Mouse (Mus musculus) embryonic facial prominence, embryonic 10.5 days (tissue): ENCODE measurements at regions not wholly inside any gene's neighbourhood (a gene's known extent, or its start where the extent isn't known, plus 50 kb on each side); places are given as distances from the start of the nearest gene placed in this dataset.
A peak's percentile ranks its signal among the peaks of the same experiment; 100 is the strongest.

Experiments
- DNase-seq: peaks from one replicate; pipeline ENCODE4 v3.0.0-alpha.2; 2017; ENCODE audit warnings: low spot score
- H3K27ac ChIP-seq: fragments of 300-500 bp; sonication (generic); replicated peaks from 2 replicates; pipeline ENCODE4 v1.5.1; 2016; ENCODE audit warnings: mild to moderate bottlenecking
- H3K27me3 ChIP-seq: fragments of 300-500 bp; sonication (generic); replicated peaks from 2 replicates; pipeline ENCODE4 v1.6.1; 2016; ENCODE audit warnings: low read depth, mild to moderate bottlenecking; ENCODE audit not compliant: poor library complexity, severe bottlenecking
- H3K36me3 ChIP-seq: fragments of 300-500 bp; sonication (generic); replicated peaks from 2 replicates; pipeline ENCODE4 v1.6.1; 2016; ENCODE audit warnings: mild to moderate bottlenecking, moderate library complexity
- H3K4me1 ChIP-seq: fragments of 300-500 bp; sonication (generic); 2 replicates; pipeline ENCODE4 v1.6.1; 2016
- H3K4me3 ChIP-seq: fragments of 300-500 bp; sonication (generic); 2 replicates; pipeline ENCODE4 v1.5.1; 2016; ENCODE audit warnings: mild to moderate bottlenecking, moderate library complexity
- H3K9me3 ChIP-seq: fragments of 300-500 bp; sonication (generic); 2 replicates; pipeline ENCODE4 v1.6.1; 2016; ENCODE audit warnings: mild to moderate bottlenecking
- WGBS: fragments of 180-500 bp; shearing (Covaris S2); methylation state at CpG from one replicate; pipeline ENCODE4 v1.1.7; 2016; 5-methylcytosine and 5-hydroxymethylcytosine counted together

DNA sequence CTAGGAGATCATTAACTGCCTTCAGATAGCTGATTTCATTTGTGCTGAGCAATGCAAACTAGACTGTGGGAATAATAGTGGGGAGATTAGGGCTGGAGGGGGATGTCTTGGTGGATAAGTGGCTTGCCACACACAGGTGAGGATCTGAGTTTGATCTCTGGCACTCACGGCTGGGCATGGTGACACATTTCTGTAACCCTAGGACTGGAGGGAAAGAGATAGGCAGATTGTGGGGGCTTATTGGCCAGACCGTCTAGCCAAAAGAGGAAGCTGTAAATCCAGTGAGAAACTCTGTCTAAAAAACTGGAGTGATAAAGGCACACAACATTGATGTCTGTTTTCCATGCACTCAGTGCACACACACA, 420.2 kb downstream of the Prdm2 start:
- no peaks in the 10 kb centered on the region for H3K9me3 ChIP-seq
- no peak overlapping the region for H3K4me3 ChIP-seq
- DNase-seq, result no peak
- H3K36me3 ChIP-seq, result no peaks in the 10 kb centered on the region
- H3K27ac ChIP-seq, result no peak overlapping the region
- H3K27me3 ChIP-seq, result no peaks in the 10 kb centered on the region
- no peaks in the 10 kb centered on the region for H3K4me1 ChIP-seq
- WGBS, result 79% methylated on average over 2 of the region's 2 CpGs

DNA sequence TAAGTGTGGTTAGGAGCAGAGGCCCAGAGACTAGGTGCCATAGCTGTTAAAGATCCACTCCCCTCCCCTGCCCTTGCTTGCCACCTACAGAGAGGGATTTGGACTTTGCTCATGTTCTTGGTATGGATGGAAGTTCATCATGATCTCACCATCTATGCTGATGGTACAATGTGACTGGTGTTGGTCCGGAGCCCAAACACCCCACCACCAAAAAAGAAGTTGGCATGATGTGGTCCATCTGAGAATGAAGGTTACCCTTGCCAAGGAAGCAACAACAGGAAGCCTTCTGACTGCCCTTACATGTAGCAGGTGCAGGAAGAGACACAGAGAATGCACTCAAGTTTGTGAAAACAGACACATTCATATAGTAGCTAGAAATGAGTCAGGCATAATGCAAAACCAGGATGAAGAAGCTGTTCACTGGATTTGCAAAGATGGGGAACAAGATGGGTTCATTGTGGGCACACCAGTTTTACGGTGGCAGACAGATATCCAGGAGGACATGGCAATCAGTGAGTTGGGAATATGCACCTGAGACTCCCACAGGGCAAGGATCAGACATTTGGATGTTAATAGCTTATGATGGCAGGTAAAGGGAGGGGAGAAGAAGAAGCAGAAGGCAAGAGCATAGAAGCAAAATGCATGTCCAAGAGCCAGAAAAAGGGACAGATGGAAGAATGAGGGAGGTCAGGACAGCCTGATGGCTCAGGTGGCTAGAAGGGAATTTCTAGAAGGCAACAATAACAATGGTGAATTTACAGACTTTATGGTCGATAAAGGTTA, 420.8 kb downstream of the Prdm2 start:
- no peaks in the 10 kb centered on the region for H3K36me3 ChIP-seq
- WGBS, result 86% methylated on average over 3 of the region's 3 CpGs
- no peaks in the 10 kb centered on the region for H3K4me1 ChIP-seq
- no peak overlapping the region for H3K27ac ChIP-seq
- H3K27me3 ChIP-seq, result no peaks in the 10 kb centered on the region
- no peak overlapping the region for H3K4me3 ChIP-seq
- no peak for DNase-seq
- no peaks in the 10 kb centered on the region for H3K9me3 ChIP-seq

DNA sequence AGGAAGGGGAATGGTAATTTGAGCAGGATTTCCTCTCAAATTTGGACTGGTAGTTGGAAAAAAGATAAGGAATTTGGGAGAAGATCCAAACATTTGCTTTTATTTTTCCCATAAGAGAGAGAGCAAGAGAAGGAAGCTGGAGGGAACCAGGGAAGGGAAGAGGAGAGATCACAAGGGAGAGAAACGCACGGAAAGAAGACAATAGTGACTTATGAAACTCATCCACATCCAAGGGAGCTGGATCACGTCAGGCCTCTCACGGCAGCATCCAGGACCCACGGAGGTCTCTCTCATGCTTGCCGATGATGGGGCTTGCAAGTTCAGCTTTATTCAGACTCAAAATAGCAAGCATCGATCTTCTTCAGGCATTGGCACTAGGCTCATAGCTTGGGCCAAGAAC, 423.7 kb downstream of the Prdm2 start:
- WGBS, result 94% methylated on average over 7 of the region's 7 CpGs
- Histone ChIP-seq H3K27me3 (no peaks in the 10 kb centered on the region), H3K36me3 (no peaks in the 10 kb centered on the region), H3K9me3 (0 out of 2 replicates have a peak, but pooled peaks cover 3% of the 10 kb centered on the region), H3K4me3 (no peak overlapping the region), H3K4me1 (no peaks in the 10 kb centered on the region), H3K27ac (no peak overlapping the region)
- no peak for DNase-seq

DNA sequence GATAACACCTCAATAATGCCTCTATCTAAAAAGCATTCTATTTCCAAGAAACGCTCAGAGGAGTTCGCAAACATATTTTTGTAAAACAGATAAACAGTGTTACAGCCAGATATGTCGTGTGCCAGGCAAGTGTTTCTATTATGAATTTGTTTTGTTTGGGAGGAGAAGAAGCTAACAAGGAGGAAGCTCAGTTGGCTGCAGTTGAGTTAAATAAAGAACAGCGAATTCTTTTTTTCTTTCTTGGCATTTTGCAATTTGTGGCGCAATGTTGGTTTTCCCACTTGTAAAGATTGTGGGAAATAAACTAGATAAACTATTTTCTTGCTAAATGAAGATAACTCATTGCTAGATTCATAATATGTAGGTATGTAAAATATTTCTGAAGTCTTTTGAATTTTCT, 427.4 kb downstream of the Prdm2 start:
- no peak for DNase-seq
- Histone ChIP-seq H3K9me3 (0 out of 2 replicates have a peak, but pooled peaks cover 3% of the 10 kb centered on the region), H3K4me1 (no peaks in the 10 kb centered on the region), H3K36me3 (no peaks in the 10 kb centered on the region), H3K27me3 (no peaks in the 10 kb centered on the region), H3K27ac (no peak overlapping the region), H3K4me3 (no peak overlapping the region)
- WGBS, result 93% methylated on average over 5 of the region's 5 CpGs

DNA sequence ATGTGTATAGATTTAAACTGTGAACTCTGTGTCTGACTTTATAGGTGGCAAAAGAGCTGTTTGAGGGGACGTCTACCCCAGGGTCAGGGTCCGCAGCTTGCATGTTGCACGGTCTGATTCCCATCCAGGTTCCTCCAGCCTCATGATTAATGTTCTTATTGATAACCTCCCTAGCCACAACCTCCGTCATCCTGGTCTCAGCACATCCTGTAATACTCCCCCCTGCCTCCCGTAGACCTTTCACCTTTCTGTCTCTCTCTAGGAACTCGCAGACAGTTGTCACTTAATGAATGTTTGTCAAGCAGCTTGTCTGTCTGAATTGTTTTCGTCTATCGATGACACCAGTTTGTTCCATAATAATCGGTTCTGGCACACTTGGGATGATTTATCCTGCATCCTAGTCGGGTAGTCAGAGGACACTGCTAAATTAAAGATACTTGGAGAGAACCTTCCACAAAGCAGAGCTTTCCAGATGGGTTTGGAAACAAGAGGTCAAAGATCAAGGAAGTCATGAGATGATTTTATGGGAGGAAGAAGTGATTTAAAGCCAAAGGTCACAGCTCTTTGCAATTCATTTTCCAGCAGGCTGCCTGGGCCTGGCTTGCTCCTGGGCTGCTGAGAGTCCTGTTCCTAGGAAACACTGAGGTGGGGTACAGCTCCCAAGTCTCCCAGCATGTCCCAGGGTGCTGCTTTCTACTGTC, 435.9 kb downstream of the Prdm2 start:
- Histone ChIP-seq H3K9me3 (no peaks in the 10 kb centered on the region), H3K4me1 (peaks cover 35% of the 10 kb centered on the region), H3K4me3 (no peak overlapping the region), H3K27me3 (peaks cover 27% of the 10 kb centered on the region), H3K27ac (no peak overlapping the region), H3K36me3 (no peaks in the 10 kb centered on the region)
- DNase-seq, result no peak
- 51% methylated on average over 10 of the region's 10 CpGs for WGBS

DNA sequence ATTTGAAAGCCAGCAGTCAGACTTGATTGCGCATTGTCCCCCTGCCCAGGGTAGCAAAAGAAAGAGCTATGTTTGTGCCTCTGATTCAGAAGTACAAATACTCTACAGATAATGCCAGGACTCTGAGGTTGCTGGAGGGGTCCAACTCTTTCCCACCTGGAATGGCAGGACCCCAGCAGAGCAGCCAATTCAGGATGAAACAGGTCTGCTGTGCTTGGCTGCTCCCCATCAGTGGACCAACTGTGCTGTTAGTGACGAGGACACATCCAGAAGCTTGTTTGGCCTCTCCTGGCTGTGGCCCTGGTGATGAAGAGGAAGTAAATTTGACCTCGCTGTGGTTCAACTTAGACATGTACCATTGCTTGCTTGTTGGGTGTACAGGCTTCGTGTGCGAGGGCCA, 437.8 kb downstream of the Prdm2 start:
- peaks cover 43% of the 10 kb centered on the region for H3K27me3 ChIP-seq
- H3K9me3 ChIP-seq, result no peaks in the 10 kb centered on the region
- 84% methylated on average over 5 of the region's 5 CpGs for WGBS
- DNase-seq, result no peak
- no peaks in the 10 kb centered on the region for H3K36me3 ChIP-seq
- no peak overlapping the region for H3K27ac ChIP-seq
- H3K4me1 ChIP-seq, result peaks cover 54% of the 10 kb centered on the region
- H3K4me3 ChIP-seq, result no peak overlapping the region

DNA sequence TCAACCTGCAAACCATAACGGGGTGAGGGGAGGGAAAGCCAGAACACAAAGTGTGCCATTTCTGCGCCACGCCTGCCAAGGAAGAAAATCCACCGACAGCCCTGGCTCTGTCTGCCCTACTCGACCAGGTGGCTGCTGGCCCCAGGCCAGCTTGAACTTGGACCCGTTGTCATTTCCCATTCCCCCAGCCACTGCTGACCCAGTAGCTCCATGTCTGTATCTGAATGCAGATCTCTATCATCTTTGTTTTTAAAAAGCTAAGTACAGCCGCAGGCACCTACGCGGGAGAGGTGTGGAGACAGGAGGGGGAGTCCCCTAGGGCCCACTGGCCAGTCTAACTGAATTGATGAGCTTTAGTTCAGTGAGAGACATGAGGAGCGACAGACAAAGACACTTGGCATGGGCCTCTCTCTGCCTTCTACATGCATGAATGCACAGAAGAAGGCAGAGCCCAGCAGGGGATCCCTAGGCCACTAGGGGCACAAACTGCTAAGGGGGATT, 439.1 kb downstream of the Prdm2 start:
- peak; percentile 31 for DNase-seq
- H3K27ac ChIP-seq, result peak overlapping the region; percentile 41
- no peaks in the 10 kb centered on the region for H3K9me3 ChIP-seq
- no peak overlapping the region for H3K4me3 ChIP-seq
- WGBS, result 44% methylated on average over 10 of the region's 10 CpGs
- H3K36me3 ChIP-seq, result no peaks in the 10 kb centered on the region
- peaks cover 57% of the 10 kb centered on the region for H3K4me1 ChIP-seq
- H3K27me3 ChIP-seq, result peaks cover 43% of the 10 kb centered on the region

DNA sequence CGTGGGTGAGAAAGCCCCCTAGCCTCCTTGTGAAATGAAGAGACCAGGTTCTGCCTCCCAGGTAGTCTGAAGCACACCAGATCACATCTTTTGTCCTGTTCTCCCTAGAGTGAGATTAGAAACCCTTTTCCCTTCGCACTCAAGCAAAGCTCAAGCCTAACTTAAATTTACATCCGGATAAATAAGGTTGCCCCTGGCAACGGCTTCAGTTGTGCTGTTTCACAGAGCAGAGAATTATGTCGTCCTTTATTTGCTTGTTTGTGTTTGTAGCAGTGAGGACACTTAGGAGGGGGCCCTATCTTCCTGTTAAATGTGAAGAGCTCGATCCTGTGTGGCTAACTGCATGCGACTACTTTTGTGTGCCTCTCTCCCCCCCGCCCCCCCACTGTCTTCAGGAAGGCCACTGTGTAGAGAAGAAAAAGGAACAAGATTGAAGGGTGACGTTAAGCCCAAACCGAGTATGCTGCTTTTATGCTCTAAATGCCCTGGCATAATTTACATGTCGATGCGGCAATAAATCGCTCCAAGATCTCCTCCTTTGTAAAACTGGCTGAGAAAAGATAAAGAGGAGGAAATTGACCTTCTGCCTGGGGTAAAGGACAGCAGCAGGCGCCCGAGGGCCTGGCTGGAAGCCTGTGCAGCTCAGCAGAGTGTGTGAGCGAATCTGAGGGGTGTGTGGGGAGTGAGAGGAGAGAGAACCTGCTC, 439.9 kb downstream of the Prdm2 start:
- DNase-seq, result no peak
- H3K27ac ChIP-seq, result peak overlapping the region; percentile 41; the same call in 1 of the 2 replicates
- no peaks in the 10 kb centered on the region for H3K36me3 ChIP-seq
- WGBS, result 12% methylated on average over 16 of the region's 16 CpGs
- no peaks in the 10 kb centered on the region for H3K9me3 ChIP-seq
- H3K4me3 ChIP-seq, result no peak overlapping the region
- peaks cover 64% of the 10 kb centered on the region for H3K4me1 ChIP-seq
- peaks cover 43% of the 10 kb centered on the region for H3K27me3 ChIP-seq

DNA sequence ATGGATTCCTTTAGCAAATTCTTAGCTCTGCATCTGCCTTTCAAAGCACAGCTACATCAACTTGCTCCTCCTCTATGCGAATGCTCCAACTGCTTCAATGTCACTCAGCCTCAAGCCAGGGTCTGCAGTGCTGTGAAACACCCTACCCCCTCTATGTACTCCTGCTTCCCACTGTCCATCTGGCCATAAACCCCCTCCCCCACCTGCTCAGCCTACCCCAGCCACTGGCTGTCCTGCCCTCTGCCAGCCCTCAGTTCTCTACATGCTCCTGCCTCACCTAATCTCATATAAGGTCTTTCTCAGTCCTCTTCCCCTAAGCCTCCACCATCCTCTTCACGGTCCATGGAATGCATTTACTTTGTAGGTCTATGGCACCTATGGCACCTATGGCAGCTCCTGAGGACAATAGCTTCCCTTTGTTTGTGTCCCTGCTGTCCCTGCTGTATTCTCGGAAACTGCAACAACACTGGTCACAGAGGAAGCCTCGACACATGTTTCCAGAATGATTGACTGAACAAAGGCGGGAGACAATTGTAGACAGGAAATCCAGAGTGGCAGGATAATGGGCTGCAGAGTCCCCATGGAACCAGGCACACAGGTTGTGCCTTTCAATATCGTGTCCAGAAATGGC, 441.2 kb downstream of the Prdm2 start:
- Histone ChIP-seq H3K36me3 (no peaks in the 10 kb centered on the region), H3K27me3 (peaks cover 43% of the 10 kb centered on the region), H3K9me3 (no peaks in the 10 kb centered on the region), H3K4me3 (no peak overlapping the region), H3K4me1 (peaks cover 61% of the 10 kb centered on the region), H3K27ac (peak overlapping the region; percentile 41)
- peak; percentile 32 for DNase-seq
- WGBS, result 29% methylated on average over 6 of the region's 6 CpGs

DNA sequence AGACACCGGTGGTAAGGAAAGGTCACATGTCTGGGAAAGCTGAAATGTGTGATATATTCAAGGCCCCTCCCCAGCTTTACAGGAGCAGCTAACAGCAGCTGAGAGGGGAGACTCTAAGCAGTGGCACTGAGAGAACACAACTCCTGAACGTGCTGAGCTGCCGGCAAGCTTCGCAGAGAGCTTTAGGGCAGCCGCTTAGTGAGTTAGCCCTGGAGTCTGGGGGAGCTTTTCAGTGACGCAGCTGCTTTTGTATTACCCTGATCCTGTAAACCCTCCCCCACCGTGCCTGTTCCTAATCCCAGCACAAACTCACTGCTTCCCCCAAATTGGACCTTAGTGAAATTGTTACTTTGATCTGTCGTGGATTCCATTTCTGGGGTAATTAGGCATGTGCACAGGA, 442.6 kb downstream of the Prdm2 start:
- Histone ChIP-seq H3K27me3 (peaks cover 40% of the 10 kb centered on the region), H3K27ac (peak overlapping the region; percentile 72), H3K4me1 (peaks cover 59% of the 10 kb centered on the region), H3K36me3 (no peaks in the 10 kb centered on the region), H3K9me3 (no peaks in the 10 kb centered on the region), H3K4me3 (0 out of 2 replicates have a peak overlapping the region, but pooled peaks have one; percentile 25)
- 7% methylated on average over 8 of the region's 8 CpGs for WGBS
- peak; percentile 58 for DNase-seq

DNA sequence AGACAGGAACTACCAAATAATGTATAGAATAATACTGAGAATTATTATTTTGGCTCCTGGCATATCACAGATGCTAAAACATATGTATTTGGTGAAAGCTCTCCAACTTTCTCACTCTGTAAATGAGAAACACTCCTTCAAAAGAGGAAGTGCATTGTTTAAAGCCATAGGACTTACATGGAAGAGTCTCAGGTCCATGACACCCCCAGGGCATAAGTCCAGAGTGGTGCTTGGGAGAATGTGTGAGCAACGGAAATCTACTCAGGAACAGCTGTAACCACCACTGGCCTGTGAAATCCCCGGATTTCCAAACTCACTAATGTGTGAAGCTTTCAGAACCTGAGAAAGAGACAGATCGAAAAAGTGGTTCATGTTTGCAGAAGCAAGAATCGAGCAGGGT, 445.1 kb downstream of the Prdm2 start:
- Histone ChIP-seq H3K27ac (no peak overlapping the region), H3K27me3 (peaks cover 21% of the 10 kb centered on the region), H3K36me3 (no peaks in the 10 kb centered on the region), H3K4me1 (peaks cover 41% of the 10 kb centered on the region), H3K9me3 (0 out of 2 replicates have a peak, but pooled peaks cover 4% of the 10 kb centered on the region), H3K4me3 (no peak overlapping the region)
- no peak for DNase-seq
- 53% methylated on average over 4 of the region's 4 CpGs for WGBS

DNA sequence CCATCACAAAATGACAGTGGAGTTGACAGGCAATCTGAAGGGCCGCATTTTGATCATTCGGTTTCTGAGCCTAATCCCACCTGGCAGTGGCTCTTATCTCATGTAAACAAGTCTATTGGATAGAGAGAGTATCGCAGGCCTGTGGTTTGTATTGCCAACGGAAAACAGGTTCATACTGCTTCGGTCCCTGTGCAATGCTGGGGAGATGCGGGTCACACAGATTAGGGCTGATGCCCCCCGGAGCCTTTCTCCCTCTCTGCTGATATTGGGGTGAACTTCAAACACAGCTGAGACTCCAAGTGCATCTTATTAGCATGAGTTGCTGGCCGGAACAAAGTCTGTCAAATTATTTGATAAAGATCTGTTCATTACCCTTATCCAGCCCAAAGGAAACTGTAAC, 451.2 kb downstream of the Prdm2 start:
- 85% methylated on average over 8 of the region's 8 CpGs for WGBS

More for the DNA sequence above, 451.2 kb downstream of the Prdm2 start:
- H3K9me3 ChIP-seq, result 0 out of 2 replicates have a peak, but pooled peaks cover 4% of the 10 kb centered on the region
- H3K36me3 ChIP-seq, result no peaks in the 10 kb centered on the region
- H3K4me1 ChIP-seq, result peaks cover 23% of the 10 kb centered on the region
- no peaks in the 10 kb centered on the region for H3K27me3 ChIP-seq
- no peak overlapping the region for H3K27ac ChIP-seq
- no peak for DNase-seq
- no peak overlapping the region for H3K4me3 ChIP-seq
